Mouse (Mus musculus): ENCODE results near the gene Pkd2l1. TPM values are rescaled to one million over a fixed set of nuclear protein-coding genes. Genes with fewer than 3 reads are reported as not detected.

The Pkd2l1 gene
- polyA plus RNA-seq, 1 experiment = not detected

DNA sequence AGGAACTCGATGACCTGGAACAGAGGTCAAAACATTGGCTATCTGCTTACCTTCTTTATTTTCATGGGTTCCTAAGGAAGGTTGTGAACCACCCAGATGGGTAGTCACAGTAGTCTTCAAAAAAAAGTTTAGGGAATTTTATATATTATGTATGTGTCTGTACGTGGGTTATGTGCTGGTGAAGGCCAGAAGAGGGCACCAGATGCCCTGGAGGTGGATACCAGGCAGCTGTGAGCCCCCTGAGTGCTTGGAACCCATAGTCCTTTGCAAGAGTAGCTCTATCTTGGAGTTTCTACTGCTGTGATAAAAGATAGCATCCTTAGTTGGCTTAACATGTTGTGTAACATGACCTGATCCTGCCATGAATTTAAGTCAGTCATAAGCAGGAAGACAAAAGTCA, 14.8 kb upstream of the Pkd2l1 start:
- Histone ChIP-seq H3K36me3 (ENCODE audit: control insufficient read depth) (no peaks in the 10 kb centered on the region), H3K9me3 (ENCODE audit: control insufficient read depth, low read length) (no peaks in the 10 kb centered on the region), H3K27me3 (ENCODE audit: control insufficient read depth) (peaks cover 10% of the 10 kb centered on the region), H3K4me3 (replicated peaks) (no peak overlapping the region), H3K4me1 (ENCODE audit: control insufficient read depth) (no peaks in the 10 kb centered on the region)
- TF ChIP-seq GATA1 (IDR thresholded peaks at IDR 0.05; ENCODE audit: low read length) = no peak
- TF ChIP-seq TAL1 (IDR thresholded peaks at IDR 0.05; ENCODE audit: low read length) = no peak

DNA sequence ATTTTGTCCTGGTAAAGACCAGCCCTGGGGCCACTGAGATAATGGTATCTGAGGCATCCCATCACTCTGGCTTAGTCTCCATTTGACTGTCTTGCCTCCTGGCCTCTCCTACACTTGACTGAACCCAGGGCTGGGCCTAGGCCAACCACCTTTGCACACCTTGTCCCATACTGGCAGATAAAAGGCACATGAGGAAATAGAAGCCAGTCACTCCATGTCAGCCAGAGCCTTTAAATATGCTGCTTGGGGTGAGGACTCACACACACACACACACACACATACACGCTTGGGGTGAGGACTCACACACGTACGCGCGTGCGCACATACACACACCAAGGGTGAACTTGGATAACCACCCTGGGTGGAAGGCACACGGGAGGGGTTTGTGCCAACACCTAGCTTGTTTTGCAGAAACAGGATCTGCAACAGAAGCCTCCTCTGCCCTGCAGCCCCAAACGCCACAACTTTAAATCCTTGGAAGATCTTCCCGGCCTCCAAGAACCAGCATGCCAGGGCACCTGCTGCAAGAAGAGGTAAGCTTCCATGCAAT, 10.8 kb upstream of the Pkd2l1 start, which contains the start of gene Scd3:
TSS of gene Scd3 (plus strand) at position 255 of the 550 bp plus-strand sequence.
- no peak for TF ChIP-seq TAL1 (IDR thresholded peaks at IDR 0.05; ENCODE audit: low read length)
- no peak for TF ChIP-seq GATA1 (IDR thresholded peaks at IDR 0.05; ENCODE audit: low read length)
- Histone ChIP-seq H3K4me1 (ENCODE audit: control insufficient read depth) (no peaks in the 10 kb centered on the region; the same call in 1 of the 2 replicates), H3K36me3 (ENCODE audit: control insufficient read depth) (no peaks in the 10 kb centered on the region), H3K4me3 (replicated peaks) (no peak within 1 kb of the TSS), H3K27me3 (ENCODE audit: control insufficient read depth) (no peaks in the 10 kb centered on the region), H3K9me3 (ENCODE audit: control insufficient read depth, low read length) (no peaks in the 10 kb centered on the region)

DNA sequence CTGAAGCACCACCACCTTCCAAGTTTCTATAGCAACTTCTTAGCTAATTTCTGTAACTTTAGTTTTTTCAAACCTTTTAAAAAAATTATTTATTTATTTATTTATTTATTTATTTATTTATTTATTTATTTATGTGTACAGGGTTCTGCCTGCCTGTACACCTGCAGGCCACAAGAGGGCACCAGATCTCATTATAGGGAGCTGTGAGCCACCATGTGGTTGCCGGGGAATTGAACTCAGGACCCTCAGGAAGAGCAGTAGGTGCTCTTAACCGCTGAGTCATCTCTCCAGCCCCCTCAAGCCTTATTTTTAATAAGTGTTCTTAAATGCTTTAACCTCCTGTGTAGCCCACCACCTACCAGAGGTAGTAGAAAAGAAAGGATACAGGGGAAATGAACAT, 6.7 kb upstream of the Pkd2l1 start:
- H3K36me3 ChIP-seq (ENCODE audit: control insufficient read depth) = no peaks in the 10 kb centered on the region
- no peak for TF ChIP-seq GATA1 (IDR thresholded peaks at IDR 0.05; ENCODE audit: low read length)
- TF ChIP-seq TAL1 (IDR thresholded peaks at IDR 0.05; ENCODE audit: low read length) = no peak
- no peaks in the 10 kb centered on the region for H3K27me3 ChIP-seq (ENCODE audit: control insufficient read depth)
- no peak overlapping the region for H3K4me3 ChIP-seq (replicated peaks)
- no peaks in the 10 kb centered on the region for H3K9me3 ChIP-seq (ENCODE audit: control insufficient read depth, low read length)
- H3K4me1 ChIP-seq (ENCODE audit: control insufficient read depth) = peaks cover 2% of the 10 kb centered on the region

DNA sequence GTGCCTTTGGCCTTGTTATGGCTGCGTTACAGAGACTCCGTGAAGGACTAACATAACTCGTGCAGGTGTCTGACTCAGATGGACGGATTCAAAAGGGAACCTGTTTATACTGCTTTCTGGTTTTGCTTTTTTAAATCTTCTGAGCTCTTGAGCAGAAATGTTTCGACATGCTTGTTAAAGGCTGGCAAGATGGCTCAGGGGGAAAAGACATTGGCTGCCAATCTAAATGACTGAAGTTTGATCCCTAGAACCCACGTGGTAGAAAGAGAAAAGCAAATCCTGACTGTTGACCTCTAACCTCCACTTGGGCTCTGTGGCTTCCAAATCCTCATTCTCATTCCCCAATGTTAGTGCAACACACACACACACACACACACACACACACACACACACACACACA, 6.3 kb upstream of the Pkd2l1 start:
- TF ChIP-seq GATA1 (IDR thresholded peaks at IDR 0.05; ENCODE audit: low read length) (no peak), TAL1 (IDR thresholded peaks at IDR 0.05; ENCODE audit: low read length) (no peak)
- Histone ChIP-seq H3K36me3 (ENCODE audit: control insufficient read depth) (no peaks in the 10 kb centered on the region), H3K4me3 (replicated peaks) (no peak overlapping the region), H3K9me3 (ENCODE audit: control insufficient read depth, low read length) (no peaks in the 10 kb centered on the region), H3K4me1 (ENCODE audit: control insufficient read depth) (peaks cover 2% of the 10 kb centered on the region), H3K27me3 (ENCODE audit: control insufficient read depth) (no peaks in the 10 kb centered on the region)

DNA sequence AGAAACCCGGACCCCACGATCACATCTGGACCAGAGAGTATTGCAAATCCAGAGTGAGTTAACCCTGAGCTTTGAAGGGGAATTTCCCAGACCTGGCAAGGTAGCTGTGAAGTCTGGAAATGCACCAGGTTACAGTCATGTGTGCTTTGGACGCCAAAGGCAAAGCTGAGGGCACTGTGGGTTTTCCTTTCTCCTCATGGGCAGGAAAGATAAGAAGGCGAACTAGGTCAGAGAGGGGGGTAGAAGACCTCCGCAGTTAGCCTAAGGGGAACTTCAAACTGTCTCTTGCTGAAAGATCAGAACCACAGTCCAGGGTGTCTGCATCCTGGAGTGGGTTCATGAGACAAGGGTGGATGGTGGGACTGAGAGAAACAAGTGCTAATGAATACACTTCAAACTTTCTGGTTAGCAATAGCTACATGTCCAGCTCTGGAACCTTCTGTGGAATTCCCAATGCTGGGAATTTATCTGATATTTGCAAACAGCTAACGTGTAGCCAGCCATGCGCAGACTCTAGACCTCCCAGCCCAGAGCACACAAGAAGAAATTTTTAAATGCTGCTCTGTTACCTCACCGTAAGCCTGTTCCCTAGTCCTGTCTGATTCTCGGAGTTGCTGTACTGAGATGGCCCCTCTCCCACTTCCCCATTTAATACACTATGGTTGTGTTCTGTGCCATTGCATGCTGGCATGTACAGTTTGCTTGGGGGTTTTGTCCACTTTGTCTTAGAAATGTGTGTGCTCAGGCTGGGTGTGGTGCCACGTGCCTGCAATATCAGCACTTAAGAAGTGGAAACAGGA, 5.0 kb upstream of the Pkd2l1 start:
- Histone ChIP-seq H3K4me1 (ENCODE audit: control insufficient read depth) (peaks cover 2% of the 10 kb centered on the region), H3K27me3 (ENCODE audit: control insufficient read depth) (no peaks in the 10 kb centered on the region; the same call in 1 of the 2 replicates), H3K9me3 (ENCODE audit: control insufficient read depth, low read length) (no peaks in the 10 kb centered on the region), H3K4me3 (replicated peaks) (no peak overlapping the region), H3K36me3 (ENCODE audit: control insufficient read depth) (no peaks in the 10 kb centered on the region)
- TF ChIP-seq GATA1 (IDR thresholded peaks at IDR 0.05; ENCODE audit: low read length) (no peak), TAL1 (IDR thresholded peaks at IDR 0.05; ENCODE audit: low read length) (no peak)

DNA sequence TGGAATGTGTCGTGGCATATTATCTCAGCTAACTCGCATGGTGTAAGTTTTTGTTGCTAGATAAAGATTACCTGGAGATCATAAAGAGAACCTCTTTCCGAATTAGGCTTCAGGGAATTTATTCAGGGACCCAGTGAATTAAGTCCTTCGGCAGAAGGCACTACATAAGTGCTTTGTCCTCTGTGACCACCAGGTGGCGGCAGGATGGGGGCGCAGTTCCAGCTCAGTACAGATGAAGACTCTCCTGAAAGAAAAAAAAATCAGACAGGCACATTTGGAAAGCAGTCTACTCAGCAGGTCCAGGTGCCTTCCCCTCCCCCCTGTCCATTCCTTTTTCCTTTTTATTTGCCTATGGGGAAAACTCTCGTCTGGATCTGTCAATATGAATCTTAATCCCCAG, 2.9 kb upstream of the Pkd2l1 start:
- TF ChIP-seq GATA1 (IDR thresholded peaks at IDR 0.05; ENCODE audit: low read length) (no peak), TAL1 (IDR thresholded peaks at IDR 0.05; ENCODE audit: low read length) (no peak)
- Histone ChIP-seq H3K36me3 (ENCODE audit: control insufficient read depth) (no peaks in the 10 kb centered on the region), H3K9me3 (ENCODE audit: control insufficient read depth, low read length) (no peaks in the 10 kb centered on the region), H3K4me1 (ENCODE audit: control insufficient read depth) (peaks cover 2% of the 10 kb centered on the region), H3K4me3 (replicated peaks) (no peak overlapping the region), H3K27me3 (ENCODE audit: control insufficient read depth) (peaks cover 3% of the 10 kb centered on the region; the same call in 1 of the 2 replicates)

DNA sequence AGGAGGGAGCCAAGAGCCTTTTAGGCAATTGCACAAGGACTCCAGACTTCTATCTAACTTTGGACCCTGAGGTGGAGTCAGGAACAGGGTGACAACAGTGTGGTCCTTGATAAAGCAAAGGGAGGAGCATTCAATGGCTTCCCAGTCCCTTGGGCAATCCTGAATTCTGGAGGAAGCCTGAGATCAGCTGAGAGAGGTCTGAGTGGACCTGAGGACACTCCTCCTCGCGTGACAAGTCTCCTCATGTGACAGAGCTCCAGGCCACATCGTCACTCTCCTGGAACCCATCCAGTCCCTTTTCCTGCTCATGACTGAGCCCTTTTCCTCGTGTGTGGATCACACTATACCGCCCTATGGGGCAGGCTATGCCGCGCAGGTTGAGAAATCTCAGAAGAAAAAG, 1.7 kb upstream of the Pkd2l1 start:
- H3K27me3 ChIP-seq (ENCODE audit: control insufficient read depth) = peaks cover 3% of the 10 kb centered on the region; the same call in 1 of the 2 replicates
- H3K9me3 ChIP-seq (ENCODE audit: control insufficient read depth, low read length) = no peaks in the 10 kb centered on the region
- H3K4me3 ChIP-seq (replicated peaks) = no peak overlapping the region
- peaks cover 2% of the 10 kb centered on the region for H3K4me1 ChIP-seq (ENCODE audit: control insufficient read depth)
- TF ChIP-seq GATA1 (IDR thresholded peaks at IDR 0.05; ENCODE audit: low read length) = no peak
- TF ChIP-seq TAL1 (IDR thresholded peaks at IDR 0.05; ENCODE audit: low read length) = no peak
- H3K36me3 ChIP-seq (ENCODE audit: control insufficient read depth) = no peaks in the 10 kb centered on the region

DNA sequence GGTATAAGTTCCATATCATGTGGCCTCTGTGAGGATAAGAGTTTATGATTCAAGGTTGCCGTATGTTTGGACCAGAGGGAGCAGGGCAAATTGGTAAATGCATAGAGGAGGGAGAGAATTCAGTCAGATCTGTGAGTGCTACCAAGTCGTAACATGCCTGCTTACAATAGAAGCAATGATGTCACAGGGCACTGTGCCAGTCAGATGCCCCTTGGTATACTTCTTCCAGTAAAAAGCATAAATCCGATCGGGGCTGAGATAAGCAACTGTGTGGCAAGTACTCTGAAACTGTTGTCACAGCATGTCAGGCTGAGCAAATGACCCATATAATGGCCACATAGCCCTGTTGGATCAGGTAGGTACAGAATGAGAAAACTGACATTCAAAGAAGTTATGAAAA, 3.2 kb downstream of the Pkd2l1 start:
- TF ChIP-seq GATA1 (IDR thresholded peaks at IDR 0.05; ENCODE audit: low read length) = no peak
- TF ChIP-seq TAL1 (IDR thresholded peaks at IDR 0.05; ENCODE audit: low read length) = no peak
- peaks cover 3% of the 10 kb centered on the region; the same call in 1 of the 2 replicates for H3K27me3 ChIP-seq (ENCODE audit: control insufficient read depth)
- no peaks in the 10 kb centered on the region for H3K4me1 ChIP-seq (ENCODE audit: control insufficient read depth)
- no peak overlapping the region for H3K4me3 ChIP-seq (replicated peaks)
- no peaks in the 10 kb centered on the region for H3K36me3 ChIP-seq (ENCODE audit: control insufficient read depth)
- no peaks in the 10 kb centered on the region for H3K9me3 ChIP-seq (ENCODE audit: control insufficient read depth, low read length)

DNA sequence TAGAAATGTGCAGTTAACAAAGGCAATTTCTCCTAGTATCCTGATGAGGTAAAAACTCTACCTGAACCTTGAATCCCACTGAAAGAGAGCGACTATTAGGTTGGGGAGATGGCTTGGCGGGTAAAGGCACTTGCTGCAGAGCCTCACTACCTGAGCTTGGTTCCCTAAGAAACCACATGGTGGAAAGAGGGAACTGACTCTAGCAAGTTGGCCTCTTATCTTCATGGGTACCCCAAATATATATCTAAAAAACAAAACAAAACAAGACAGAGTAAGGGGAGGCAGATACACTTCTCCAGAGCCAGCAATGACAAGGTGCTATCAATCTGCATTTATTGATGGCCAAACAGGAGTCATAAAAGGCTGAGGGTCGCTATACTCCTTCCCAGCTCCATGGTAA, 8.3 kb downstream of the Pkd2l1 start:
- no peak overlapping the region for H3K4me3 ChIP-seq (replicated peaks)
- no peaks in the 10 kb centered on the region for H3K36me3 ChIP-seq (ENCODE audit: control insufficient read depth)
- H3K27me3 ChIP-seq (ENCODE audit: control insufficient read depth) = no peaks in the 10 kb centered on the region
- H3K4me1 ChIP-seq (ENCODE audit: control insufficient read depth) = no peaks in the 10 kb centered on the region
- no peak for TF ChIP-seq TAL1 (IDR thresholded peaks at IDR 0.05; ENCODE audit: low read length)
- no peak for TF ChIP-seq GATA1 (IDR thresholded peaks at IDR 0.05; ENCODE audit: low read length)
- no peaks in the 10 kb centered on the region for H3K9me3 ChIP-seq (ENCODE audit: control insufficient read depth, low read length)

Data from erythroblast, embryonic 14.5 days (primary cell).